Mouse (Mus musculus) intestine, postnatal 0 days (tissue): ENCODE data around the gene Zfp101. TPM values are rescaled to one million over a fixed set of nuclear protein-coding genes. Genes with fewer than 3 reads are reported as not detected.
A peak's percentile ranks its signal among the peaks of the same experiment; 100 is the strongest.

Experiments
- ATAC-seq: fragments of 200-750 bp; cut with Nextera tagmentation; 2 replicates; pipeline ENCODE4 v1.8.0; 2017; ENCODE audit warnings: mild to moderate bottlenecking, moderate TSS enrichment, moderate library complexity
- H3K27ac ChIP-seq: fragments of 300-500 bp; sonication (generic); 2 replicates; pipeline ENCODE4 v1.5.1; 2014; ENCODE audit warnings: mild to moderate bottlenecking, low read depth, low read length, moderate library complexity
- H3K27me3 ChIP-seq: fragments of 300-500 bp; sonication (generic); replicated peaks from 2 replicates; pipeline ENCODE4 v1.6.1; 2014; ENCODE audit warnings: low read length, mixed read lengths; ENCODE audit not compliant: control insufficient read depth, insufficient read depth
- H3K36me3 ChIP-seq: fragments of 300-500 bp; sonication (generic); 2 replicates; pipeline ENCODE4 v1.6.1; 2014; ENCODE audit warnings: mild to moderate bottlenecking, moderate library complexity; ENCODE audit not compliant: control insufficient read depth, insufficient read depth
- H3K4me1 ChIP-seq: fragments of 300-500 bp; sonication (generic); replicated peaks from 2 replicates; pipeline ENCODE4 v1.6.1; 2014; ENCODE audit warnings: antibody characterized with exemption, low read length, mixed read lengths; ENCODE audit not compliant: control insufficient read depth, insufficient read depth
- H3K4me2 ChIP-seq: fragments of 300-500 bp; sonication (generic); replicated peaks from 2 replicates; pipeline ENCODE4 v1.6.1; 2014; ENCODE audit warnings: low read depth, mild to moderate bottlenecking, moderate library complexity
- H3K4me3 ChIP-seq: fragments of 300-500 bp; sonication (generic); 2 replicates; pipeline ENCODE4 v1.5.1; 2014; ENCODE audit warnings: low read depth, low read length
- H3K9ac ChIP-seq: fragments of 300-500 bp; sonication (generic); 2 replicates; pipeline ENCODE4 v1.6.1; 2014; ENCODE audit warnings: mild to moderate bottlenecking, low read depth, low read length
- H3K9me3 ChIP-seq: fragments of 300-500 bp; sonication (generic); 2 replicates; pipeline ENCODE4 v1.6.1; 2016; ENCODE audit warnings: mixed run types; ENCODE audit not compliant: control insufficient read depth
- CTCF ChIP-seq: sonication (generic); IDR thresholded peaks from 2 replicates; pipeline ENCODE4 v1.5.1; 2016; ENCODE audit warnings: low read depth, mild to moderate bottlenecking, control low read depth, antibody characterized with exemption, moderate library complexity
- WGBS: fragments of 180-500 bp; shearing (Covaris S2); extraction: QIAGEN DNeasy Blood & Tissue Kit; methylation state at CpG from one replicate; pipeline ENCODE4 v1.1.7; 2014; 5-methylcytosine and 5-hydroxymethylcytosine counted together
- polyA plus RNA-seq: library from polyadenylated mRNA; unstranded; fragments of >200 nt; fragmentation: Nextera tagmentation; extraction: Ambion mirVana; gene quantifications from 2 replicates; pipeline ENCODE4 v1.2.1, GENCODE M21; 2015

Gene Zfp101
- 4.3 and 4.5 TPM in 2 replicates for polyA plus RNA-seq

DNA sequence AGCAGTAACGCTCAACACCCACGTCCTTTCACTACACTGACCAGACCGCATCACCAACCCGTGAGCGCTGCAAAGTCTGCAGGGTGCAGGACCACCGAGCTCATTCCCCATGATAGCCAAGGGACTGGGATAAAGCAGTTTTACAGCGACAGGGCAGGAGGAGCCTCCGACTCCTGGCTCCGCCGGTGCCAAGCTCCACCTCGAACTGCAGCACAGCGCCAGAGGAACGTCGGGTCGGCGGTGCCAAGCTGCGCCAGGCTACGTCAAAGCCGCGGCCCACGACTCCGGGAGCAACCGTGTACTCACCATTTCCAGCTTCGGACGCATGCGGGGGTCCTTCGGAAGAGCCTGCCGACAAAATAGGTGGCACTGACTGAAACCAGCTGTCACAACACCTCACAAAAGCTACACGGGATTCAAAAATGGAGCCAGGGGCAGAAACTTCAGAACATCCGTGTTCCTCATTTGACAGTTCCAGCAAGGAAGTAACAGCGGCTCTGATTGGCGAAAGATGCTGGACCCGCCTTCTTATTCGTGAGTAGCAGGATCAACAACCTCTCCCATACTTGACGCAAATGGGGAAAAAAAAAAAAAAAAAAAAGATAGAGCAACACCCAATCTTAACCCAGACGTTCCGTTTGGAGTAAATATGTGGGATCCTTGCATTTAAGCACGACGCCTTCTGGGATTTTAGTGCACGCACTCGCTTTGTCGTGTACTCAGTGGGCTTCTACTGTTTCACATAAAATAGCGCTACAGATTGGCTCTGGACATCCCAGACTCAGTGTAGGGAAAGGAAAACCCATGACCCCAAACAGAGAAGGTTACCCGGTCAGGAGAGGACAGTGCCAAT lies at the start of gene Zfp101:
Gene Zfp101 (minus strand): TSS at position 460 of the 853 bp plus-strand sequence.
- TF ChIP-seq CTCF: no peak
- Histone ChIP-seq H3K27ac (peak within 1 kb of the TSS; percentile 47), H3K4me1 (no peaks in the 10 kb centered on the region), H3K36me3 (no peaks in the 10 kb centered on the region), H3K9me3 (no peaks in the 10 kb centered on the region), H3K4me2 (peak within 1 kb of the TSS; percentile 75), H3K27me3 (no peaks in the 10 kb centered on the region), H3K4me3 (peak within 1 kb of the TSS; percentile 90), H3K9ac (peak within 1 kb of the TSS; percentile 70)
- under 1% methylated on average over 44 of the region's 44 CpGs for WGBS
- ATAC-seq: peak; percentile 98

- Histone ChIP-seq H3K27ac (no peak overlapping the region), H3K9ac (no peak overlapping the region), H3K36me3 (no peaks in the 10 kb centered on the region), H3K27me3 (no peaks in the 10 kb centered on the region), H3K4me1 (no peaks in the 10 kb centered on the region), H3K4me2 (no peak overlapping the region), H3K9me3 (no peaks in the 10 kb centered on the region), H3K4me3 (no peak overlapping the region)
- ATAC-seq: no peak
- no peak for TF ChIP-seq CTCF
These were observed 46.7 kb upstream of the Zfp101 start for GRCm38 (mm10) chr17:33441159-33441558.

- H3K9ac ChIP-seq: no peak overlapping the region
- no peak for TF ChIP-seq CTCF
- H3K27ac ChIP-seq: no peak overlapping the region
- no peaks in the 10 kb centered on the region for H3K27me3 ChIP-seq
- no peak for ATAC-seq
- H3K36me3 ChIP-seq: no peaks in the 10 kb centered on the region
- WGBS: 31% methylated on average over 5 of the region's 5 CpGs
- no peaks in the 10 kb centered on the region for H3K4me1 ChIP-seq
- H3K4me2 ChIP-seq: no peak overlapping the region
- H3K4me3 ChIP-seq: no peak overlapping the region
- no peaks in the 10 kb centered on the region for H3K9me3 ChIP-seq
These were observed 45.5 kb upstream of the Zfp101 start for GRCm38 (mm10) chr17:33439922-33440321.

GRCm38 (mm10) chr17:33439148-33439547 lies 44.7 kb upstream of the Zfp101 start:
- ATAC-seq: no peak
- peak; percentile 84 for TF ChIP-seq CTCF
- Histone ChIP-seq H3K9ac (no peak overlapping the region), H3K27me3 (no peaks in the 10 kb centered on the region), H3K4me1 (no peaks in the 10 kb centered on the region), H3K4me3 (no peak overlapping the region), H3K27ac (no peak overlapping the region), H3K36me3 (no peaks in the 10 kb centered on the region), H3K4me2 (no peak overlapping the region), H3K9me3 (no peaks in the 10 kb centered on the region)
- 68% methylated on average over 1 of the region's 1 CpGs for WGBS

DNA sequence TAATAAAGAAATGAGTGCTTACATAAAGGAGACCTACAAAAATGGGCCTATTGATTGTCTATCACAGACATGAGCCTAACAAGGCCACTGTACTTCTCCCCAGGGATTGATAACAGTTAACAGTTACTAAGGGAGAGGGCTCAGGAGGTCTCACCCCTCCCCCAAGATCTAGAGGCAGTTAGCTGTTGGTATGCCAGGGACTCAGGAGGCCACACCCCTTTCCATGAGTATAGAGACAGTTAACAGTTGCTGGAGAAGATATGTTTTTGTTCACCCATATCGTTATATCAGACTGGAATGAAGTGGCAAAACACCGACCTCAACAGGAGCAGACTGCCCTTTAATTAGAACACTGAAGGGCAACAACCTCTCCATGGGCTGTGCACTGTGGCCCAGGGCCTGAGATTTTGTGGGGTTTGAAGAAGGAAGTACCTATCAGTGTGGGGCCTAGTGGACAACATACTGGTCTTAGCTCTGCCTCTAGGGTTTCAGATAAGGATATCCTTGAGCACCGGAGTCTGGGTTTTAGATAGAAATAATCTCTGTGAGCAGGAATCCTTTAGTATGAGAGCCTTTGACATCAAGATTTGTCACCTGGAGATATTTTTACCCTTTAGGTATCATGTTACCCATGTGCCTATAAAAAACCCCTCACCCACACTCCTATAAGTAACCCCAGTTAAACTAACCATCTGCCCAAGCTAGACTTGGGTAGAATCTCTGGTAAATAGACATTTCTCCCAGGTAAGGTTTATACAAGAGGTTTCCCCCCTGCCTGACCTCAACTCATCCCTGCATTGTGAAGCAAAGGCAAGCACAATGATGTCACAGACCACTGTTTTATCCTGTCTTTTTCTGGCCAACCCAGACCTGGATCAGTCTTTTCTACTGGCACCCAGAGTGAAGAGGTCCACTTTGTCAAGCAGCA lies 37.8 kb upstream of the Zfp101 start, which contains the start of gene Actl9:
Gene Actl9 (plus strand): TSS at position 878 of the 928 bp plus-strand sequence.
- Histone ChIP-seq H3K36me3 (no peaks in the 10 kb centered on the region), H3K27ac (no peak within 1 kb of the TSS), H3K9ac (no peak within 1 kb of the TSS), H3K4me3 (no peak within 1 kb of the TSS), H3K4me1 (no peaks in the 10 kb centered on the region), H3K4me2 (no peak within 1 kb of the TSS), H3K27me3 (no peaks in the 10 kb centered on the region), H3K9me3 (no peaks in the 10 kb centered on the region)
- no peak for ATAC-seq
- TF ChIP-seq CTCF: no peak
- WGBS: 73% methylated on average over 3 of the region's 3 CpGs

DNA sequence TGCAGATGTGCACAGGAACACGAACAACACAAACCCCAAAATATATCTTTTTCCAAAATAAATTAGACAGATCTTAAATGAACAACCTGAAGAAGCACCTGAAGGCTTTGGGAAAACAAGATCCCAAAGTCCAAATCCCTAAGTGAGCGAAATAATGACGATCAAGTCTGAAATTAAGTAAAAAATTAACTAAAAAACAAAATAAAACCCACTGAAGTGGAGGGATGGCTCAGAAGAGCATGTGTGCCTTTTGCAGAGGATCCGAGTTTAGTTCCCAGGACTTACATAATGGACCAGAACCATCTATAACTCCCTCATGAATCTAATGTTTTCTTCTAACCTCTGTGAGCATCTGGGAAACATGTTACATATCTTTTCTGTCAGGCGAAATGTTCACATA lies 2.2 kb downstream of the Zfp101 start:
- TF ChIP-seq CTCF: no peak
- 93% methylated on average over 5 of the region's 5 CpGs for WGBS
- H3K27me3 ChIP-seq: no peaks in the 10 kb centered on the region

More for the DNA sequence above, 2.2 kb downstream of the Zfp101 start:
- no peak for ATAC-seq
- Histone ChIP-seq H3K9me3 (no peaks in the 10 kb centered on the region), H3K27ac (no peak overlapping the region), H3K9ac (no peak overlapping the region), H3K36me3 (no peaks in the 10 kb centered on the region), H3K4me1 (no peaks in the 10 kb centered on the region), H3K4me2 (no peak overlapping the region), H3K4me3 (no peak overlapping the region)
